Mouse (Mus musculus) layer of hippocampus, adult 2 months (tissue): ENCODE measurements around the gene Spry2. TPM values are rescaled to one million over a fixed set of nuclear protein-coding genes. Genes with fewer than 3 reads are reported as not detected.

ENCODE experiments used
- DNase-seq, 2 experiments: peaks; one replicate each; pipeline ENCODE4 v3.0.0; 2022; ENCODE audit warnings: low spot score in 2 of 2
- H3K27ac ChIP-seq: fragments of 200-600 bp; 2 replicates; pipeline ENCODE4 v1.8.1; 2022
- H3K4me3 ChIP-seq: fragments of 200-600 bp; 2 replicates; pipeline ENCODE4 v1.8.1; 2022; ENCODE audit warnings: mild to moderate bottlenecking
- CTCF ChIP-seq: fragments of 200-600 bp; conservative IDR thresholded peaks from 2 replicates; pipeline ENCODE4 v1.8.1; 2022; ENCODE audit warnings: antibody characterized with exemption, mild to moderate bottlenecking, moderate library complexity
- total RNA-seq, 2 experiments: library from RNA; stranded (reverse); gene quantifications; 2 replicates each; pipeline ENCODE4 v1.2.3; 2021

The Spry2 gene
- total RNA-seq, 2 experiments from 2014 or later: 66.7 to 74.2 TPM

GRCm38 (mm10) chr14:105883215-105883614 lies 13.4 kb downstream of the Spry2 start:
- DNase-seq: no peak
- Histone ChIP-seq H3K4me3 (no peak overlapping the region), H3K27ac (no peak overlapping the region)
- no peak for TF ChIP-seq CTCF

- Histone ChIP-seq H3K27ac (no peak overlapping the region), H3K4me3 (no peak overlapping the region)
- no peak for DNase-seq
- TF ChIP-seq CTCF: no peak
Observed at GRCm38 (mm10) chr14:105878359-105878758, 18.3 kb downstream of the Spry2 start.

- TF ChIP-seq CTCF: no peak
- no peak overlapping the region for H3K4me3 ChIP-seq
- no peak for DNase-seq
- H3K27ac ChIP-seq: no peak overlapping the region
Observed at GRCm38 (mm10) chr14:105876375-105876774, 20.2 kb downstream of the Spry2 start.

DNA sequence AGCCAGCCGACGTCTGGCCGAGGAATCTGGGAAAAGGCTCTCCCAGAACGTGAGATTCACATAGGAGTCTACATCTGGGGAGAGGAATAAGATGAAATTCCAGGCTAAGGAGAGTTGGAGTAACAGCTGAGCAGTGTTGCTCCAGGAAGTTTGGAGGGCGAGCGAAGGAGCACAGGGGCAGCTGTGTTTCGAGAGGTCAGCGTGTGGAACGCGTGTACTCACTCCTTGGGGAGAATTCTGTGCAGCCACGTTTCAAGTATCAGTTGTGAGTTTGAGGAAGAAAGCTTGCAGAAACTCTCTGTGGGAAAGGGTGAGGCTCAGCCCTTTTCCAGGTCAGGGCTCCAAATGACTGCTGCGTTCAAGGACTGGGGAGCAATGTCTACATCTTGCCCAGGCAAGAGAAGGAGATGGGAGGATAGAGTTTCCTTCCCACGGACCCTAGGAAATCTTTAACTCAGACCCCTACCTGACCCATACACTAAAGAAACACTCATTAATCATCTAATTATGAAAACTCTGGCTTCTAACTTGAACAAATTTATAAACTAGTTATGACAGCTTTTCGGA lies 26.2 kb downstream of the Spry2 start:
- no peak for DNase-seq
- no peak overlapping the region for H3K27ac ChIP-seq
- no peak overlapping the region for H3K4me3 ChIP-seq
- no peak for TF ChIP-seq CTCF

- DNase-seq: no peak
- no peak overlapping the region for H3K4me3 ChIP-seq
- H3K27ac ChIP-seq: no peak overlapping the region
- no peak for TF ChIP-seq CTCF
Observed at GRCm38 (mm10) chr14:105865381-105865938, 31.2 kb downstream of the Spry2 start.

- no peak for TF ChIP-seq CTCF
- DNase-seq: no peak
- no peak overlapping the region for H3K4me3 ChIP-seq
- no peak overlapping the region for H3K27ac ChIP-seq
Observed at GRCm38 (mm10) chr14:105862199-105862598, 34.4 kb downstream of the Spry2 start.

- Histone ChIP-seq H3K4me3 (no peak overlapping the region), H3K27ac (no peak overlapping the region)
- no peak for DNase-seq
- no peak for TF ChIP-seq CTCF
Observed at GRCm38 (mm10) chr14:105860920-105861319, 35.7 kb downstream of the Spry2 start.

GRCm38 (mm10) chr14:105860276-105860675 lies 36.3 kb downstream of the Spry2 start:
- H3K4me3 ChIP-seq: no peak overlapping the region
- no peak overlapping the region for H3K27ac ChIP-seq
- TF ChIP-seq CTCF: no peak
- no peak for DNase-seq

DNA sequence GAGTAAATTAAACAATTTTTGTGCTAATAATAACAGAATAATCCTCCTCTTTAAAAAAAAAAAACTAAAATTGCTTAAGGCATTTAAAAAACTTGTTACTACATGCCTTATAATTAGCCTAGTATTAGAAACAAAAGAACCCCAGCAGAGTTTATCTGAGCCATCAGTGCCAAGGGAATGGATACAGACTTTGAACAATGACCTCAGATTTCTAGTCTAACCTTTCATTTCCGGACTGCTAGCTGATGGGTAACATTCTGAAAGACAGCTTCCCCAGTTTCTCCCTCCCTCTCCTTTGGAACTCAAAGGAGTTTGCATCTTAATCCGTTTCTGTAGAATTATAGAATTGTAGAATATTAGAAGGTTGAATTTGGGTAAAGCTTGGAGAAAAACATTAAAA lies 36.7 kb downstream of the Spry2 start:
- DNase-seq: no peak
- TF ChIP-seq CTCF: no peak
- H3K27ac ChIP-seq: no peak overlapping the region
- no peak overlapping the region for H3K4me3 ChIP-seq

DNA sequence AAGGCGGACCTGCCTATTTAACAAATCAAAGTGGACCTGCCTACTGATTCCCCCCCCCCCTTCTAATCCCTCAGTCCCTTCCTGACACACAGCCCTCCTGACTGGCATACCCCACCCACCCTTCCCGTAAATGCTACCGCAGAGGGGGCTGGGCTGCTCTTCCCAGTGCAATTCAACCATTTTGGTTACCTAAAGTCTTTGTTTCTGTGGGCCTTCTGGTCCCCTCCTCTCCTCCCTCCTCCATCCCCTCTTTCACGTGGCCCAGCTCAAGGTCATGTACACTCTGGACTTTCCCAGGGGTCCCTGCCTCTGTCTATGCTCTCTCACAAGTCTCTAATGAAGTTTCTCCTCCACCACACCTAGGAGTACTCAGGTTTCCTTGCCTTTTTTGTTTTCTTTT lies 37.3 kb downstream of the Spry2 start:
- H3K4me3 ChIP-seq: no peak overlapping the region
- no peak for TF ChIP-seq CTCF
- DNase-seq: no peak
- H3K27ac ChIP-seq: no peak overlapping the region

GRCm38 (mm10) chr14:105858935-105859334 lies 37.7 kb downstream of the Spry2 start:
- Histone ChIP-seq H3K27ac (no peak overlapping the region), H3K4me3 (no peak overlapping the region)
- no peak for TF ChIP-seq CTCF
- no peak for DNase-seq

DNA sequence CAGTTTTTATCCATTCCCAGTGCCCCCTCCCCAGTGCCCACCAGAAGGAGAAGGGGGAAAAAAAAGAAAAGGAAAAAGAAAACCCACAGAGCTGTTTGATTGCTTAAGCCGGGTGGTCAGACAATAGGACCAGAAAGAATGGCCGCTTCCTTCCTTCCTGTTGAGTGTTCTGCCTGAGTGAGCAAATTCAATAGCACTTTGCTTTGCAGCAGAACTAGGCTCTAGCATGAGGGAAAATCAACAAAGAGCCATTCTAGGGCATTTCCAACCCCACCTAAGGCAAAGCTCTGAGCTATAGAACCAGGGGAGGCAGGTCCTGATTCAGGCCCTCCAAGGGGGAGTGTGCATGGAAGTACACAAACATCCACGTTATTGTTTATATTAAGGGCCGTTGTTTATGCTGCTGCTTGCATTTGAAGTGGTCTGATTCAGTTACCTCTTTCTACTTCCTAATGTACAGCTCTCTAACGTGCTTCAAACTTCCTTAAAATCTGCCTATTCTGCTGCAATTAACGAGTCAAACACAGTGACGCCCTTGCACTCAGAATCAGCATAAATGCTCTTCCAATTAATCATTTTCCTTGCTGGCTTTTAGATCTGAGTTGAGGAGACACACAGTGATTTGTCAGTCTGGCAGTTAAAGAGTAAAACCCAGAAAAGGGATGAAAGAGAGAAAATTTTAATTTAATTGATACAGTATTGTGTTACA lies 45.1 kb downstream of the Spry2 start:
- no peak for TF ChIP-seq CTCF
- H3K27ac ChIP-seq: no peak overlapping the region
- H3K4me3 ChIP-seq: no peak overlapping the region
- DNase-seq: no peak

Other genes starting within 250 kb of the Spry2 start
- gene Trim52, start 209.4 kb upstream of the Spry2 start, total RNA-seq: not detected